Mouse (Mus musculus): ENCODE measurements at regions not wholly inside any gene's neighbourhood (a gene's known extent, or its start where the extent isn't known, plus 50 kb on each side); places are given as distances from the start of the nearest gene placed in this dataset.

- no peak for ATAC-seq (ENCODE audit: insufficient number of reproducible peaks, low FRiP score, low TSS enrichment)
Measured at GRCm38 (mm10) chr10:99366162-99366561, 103.1 kb downstream of the Dusp6 start.

- no peak for ATAC-seq (ENCODE audit: insufficient number of reproducible peaks, low FRiP score, low TSS enrichment)
Measured at GRCm38 (mm10) chr10:99367757-99368156, 104.7 kb downstream of the Dusp6 start.

- no peak for ATAC-seq (ENCODE audit: insufficient number of reproducible peaks, low FRiP score, low TSS enrichment)
Measured at GRCm38 (mm10) chr10:99375101-99375500, 112.1 kb downstream of the Dusp6 start.

GRCm38 (mm10) chr10:99376430-99376829 lies 113.4 kb downstream of the Dusp6 start:
- ATAC-seq (ENCODE audit: insufficient number of reproducible peaks, low FRiP score, low TSS enrichment), result no peak

- ATAC-seq (ENCODE audit: insufficient number of reproducible peaks, low FRiP score, low TSS enrichment), result no peak
Measured at GRCm38 (mm10) chr10:99377548-99377947, 114.5 kb downstream of the Dusp6 start.

GRCm38 (mm10) chr10:99379156-99379555 lies 116.1 kb downstream of the Dusp6 start:
- ATAC-seq (ENCODE audit: insufficient number of reproducible peaks, low FRiP score, low TSS enrichment), result no peak

GRCm38 (mm10) chr10:99380170-99380569 lies 117.1 kb downstream of the Dusp6 start:
- ATAC-seq (ENCODE audit: insufficient number of reproducible peaks, low FRiP score, low TSS enrichment), result no peak

- ATAC-seq (ENCODE audit: insufficient number of reproducible peaks, low FRiP score, low TSS enrichment), result no peak
Measured at GRCm38 (mm10) chr10:99383028-99383427, 120.0 kb downstream of the Dusp6 start.

- ATAC-seq (ENCODE audit: insufficient number of reproducible peaks, low FRiP score, low TSS enrichment), result no peak
Measured at GRCm38 (mm10) chr10:99384366-99384765, 121.3 kb downstream of the Dusp6 start.

- no peak for ATAC-seq (ENCODE audit: insufficient number of reproducible peaks, low FRiP score, low TSS enrichment)
Measured at GRCm38 (mm10) chr10:99384851-99385250, 121.8 kb downstream of the Dusp6 start.

- no peak for ATAC-seq (ENCODE audit: insufficient number of reproducible peaks, low FRiP score, low TSS enrichment)
Measured at GRCm38 (mm10) chr10:99385854-99386253, 122.8 kb downstream of the Dusp6 start.

GRCm38 (mm10) chr10:99388526-99388925 lies 125.5 kb downstream of the Dusp6 start:
- no peak for ATAC-seq (ENCODE audit: insufficient number of reproducible peaks, low FRiP score, low TSS enrichment)

GRCm38 (mm10) chr10:99388986-99389385 lies 126.0 kb downstream of the Dusp6 start:
- ATAC-seq (ENCODE audit: insufficient number of reproducible peaks, low FRiP score, low TSS enrichment), result no peak

GRCm38 (mm10) chr10:99390609-99391183 lies 127.7 kb downstream of the Dusp6 start:
- ATAC-seq (ENCODE audit: insufficient number of reproducible peaks, low FRiP score, low TSS enrichment), result no peak

- ATAC-seq (ENCODE audit: insufficient number of reproducible peaks, low FRiP score, low TSS enrichment), result no peak
Measured at GRCm38 (mm10) chr10:99391725-99392124, 128.7 kb downstream of the Dusp6 start.

- ATAC-seq (ENCODE audit: insufficient number of reproducible peaks, low FRiP score, low TSS enrichment), result no peak
Measured at GRCm38 (mm10) chr10:99392979-99393378, 129.9 kb downstream of the Dusp6 start.

GRCm38 (mm10) chr10:99393523-99393922 lies 130.5 kb downstream of the Dusp6 start:
- ATAC-seq (ENCODE audit: insufficient number of reproducible peaks, low FRiP score, low TSS enrichment), result no peak

- ATAC-seq (ENCODE audit: insufficient number of reproducible peaks, low FRiP score, low TSS enrichment), result no peak
Measured at GRCm38 (mm10) chr10:99395411-99395810, 132.4 kb downstream of the Dusp6 start.

GRCm38 (mm10) chr10:99396630-99397029 lies 133.6 kb downstream of the Dusp6 start:
- ATAC-seq (ENCODE audit: insufficient number of reproducible peaks, low FRiP score, low TSS enrichment), result no peak

GRCm38 (mm10) chr10:99400076-99400475 lies 137.0 kb downstream of the Dusp6 start:
- no peak for ATAC-seq (ENCODE audit: insufficient number of reproducible peaks, low FRiP score, low TSS enrichment)

GRCm38 (mm10) chr10:99406764-99407163 lies 143.7 kb downstream of the Dusp6 start:
- no peak for ATAC-seq (ENCODE audit: insufficient number of reproducible peaks, low FRiP score, low TSS enrichment)

GRCm38 (mm10) chr10:99408786-99409185 lies 145.8 kb downstream of the Dusp6 start:
- no peak for ATAC-seq (ENCODE audit: insufficient number of reproducible peaks, low FRiP score, low TSS enrichment)

GRCm38 (mm10) chr10:99409744-99410143 lies 146.7 kb downstream of the Dusp6 start:
- no peak for ATAC-seq (ENCODE audit: insufficient number of reproducible peaks, low FRiP score, low TSS enrichment)

Data from cerebellum, adult (tissue).